Mouse (Mus musculus): ENCODE measurements around the gene Kcnk12.

DNA sequence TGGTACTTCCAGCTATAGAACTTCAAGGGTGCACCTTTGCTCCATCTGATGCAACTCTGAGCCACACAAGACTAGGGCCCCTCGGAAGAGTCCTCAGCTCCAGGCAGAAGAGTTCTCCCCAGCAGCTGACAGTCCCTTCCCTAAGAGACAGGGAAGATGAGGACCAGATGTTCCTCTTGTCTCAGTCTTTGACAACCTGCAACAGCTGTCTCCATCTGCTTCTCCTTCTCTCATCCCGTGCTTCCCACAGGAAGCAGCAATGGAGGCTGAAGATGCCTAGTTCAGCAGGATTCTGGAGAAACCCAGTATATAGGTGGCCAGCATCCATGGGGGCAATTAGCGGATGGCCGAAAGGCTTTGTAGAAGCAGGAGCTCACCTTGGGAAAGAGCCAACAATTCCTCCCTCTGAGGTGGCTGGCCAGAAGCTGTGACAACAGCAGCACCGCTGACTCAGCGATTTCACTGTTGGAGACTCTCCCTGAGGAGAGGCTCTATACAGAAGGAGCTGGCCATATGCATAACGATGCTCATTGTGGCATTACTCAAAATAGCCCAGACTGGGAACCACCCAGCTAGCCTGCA is 6.2 kb downstream of the Kcnk12 start:
- TF ChIP-seq POLR2A (IDR thresholded peaks at IDR 0.05; ENCODE audit: low read depth, low read length): no peak
- TF ChIP-seq CTCF (IDR thresholded peaks at IDR 0.05; ENCODE audit: extremely low read depth, insufficient read depth, insufficient read length, insufficient replicate concordance): no peak

Data from spleen, adult 2 months (tissue).